Mouse (Mus musculus) hindbrain, embryonic 11.5 days (tissue): ENCODE measurements around the gene Ms4a7. TPM values are rescaled to one million over a fixed set of nuclear protein-coding genes. Genes with fewer than 3 reads are reported as not detected.
A peak's percentile ranks its signal among the peaks of the same experiment; 100 is the strongest.
"Not testable (repeated sequence)": the region's sequence is repeated elsewhere in the genome, so short reads cannot be mapped to it uniquely, and the experiment has no call there.

ENCODE experiments used
- ATAC-seq: fragments of 200-750 bp; cut with Nextera tagmentation; 2 replicates; pipeline ENCODE4 v1.8.0; 2017; ENCODE audit warnings: mild to moderate bottlenecking, moderate TSS enrichment, moderate library complexity; ENCODE audit not compliant: low FRiP score
- DNase-seq: peaks from one replicate; pipeline ENCODE4 v3.0.0-alpha.2; 2015; ENCODE audit warnings: low spot score
- H3K27ac ChIP-seq: fragments of 300-500 bp; sonication (generic); 2 replicates; pipeline ENCODE4 v1.5.1; 2014; ENCODE audit warnings: mild to moderate bottlenecking, low read depth, low read length
- H3K27me3 ChIP-seq: fragments of 300-500 bp; sonication (generic); 2 replicates; pipeline ENCODE4 v1.6.1; 2014; ENCODE audit warnings: mild to moderate bottlenecking, low read length, moderate library complexity, mixed read lengths; ENCODE audit not compliant: control insufficient read depth, insufficient read depth
- H3K36me3 ChIP-seq: fragments of 300-500 bp; sonication (generic); 2 replicates; pipeline ENCODE4 v1.6.1; 2014; ENCODE audit warnings: mild to moderate bottlenecking, low read length, moderate library complexity, mixed read lengths; ENCODE audit not compliant: control insufficient read depth, insufficient read depth
- H3K4me1 ChIP-seq: fragments of 300-500 bp; sonication (generic); replicated peaks from 2 replicates; pipeline ENCODE4 v1.6.1; 2014; ENCODE audit warnings: low read length, mixed read lengths; ENCODE audit not compliant: control insufficient read depth, insufficient read depth
- H3K4me2 ChIP-seq: fragments of 300-500 bp; sonication (generic); replicated peaks from 2 replicates; pipeline ENCODE4 v1.6.1; 2014; ENCODE audit warnings: mild to moderate bottlenecking, low read depth, low read length
- H3K4me3 ChIP-seq: fragments of 300-500 bp; sonication (generic); 2 replicates; pipeline ENCODE4 v1.5.1; 2014; ENCODE audit warnings: low read depth, low read length
- H3K9ac ChIP-seq: fragments of 300-500 bp; sonication (generic); 2 replicates; pipeline ENCODE4 v1.6.1; 2014; ENCODE audit warnings: low read depth, low read length
- H3K9me3 ChIP-seq: fragments of 300-500 bp; sonication (generic); 2 replicates; pipeline ENCODE4 v1.6.1; 2016; ENCODE audit warnings: low read length; ENCODE audit not compliant: control insufficient read depth
- WGBS: fragments of 180-500 bp; shearing (Covaris S2); extraction: QIAGEN DNeasy Blood & Tissue Kit; methylation state at CpG from one replicate; pipeline ENCODE4 v1.1.7; 2014; 5-methylcytosine and 5-hydroxymethylcytosine counted together
- polyA plus RNA-seq: library from polyadenylated mRNA; unstranded; fragments of >200 nt; fragmentation: Nextera tagmentation; extraction: Ambion mirVana; gene quantifications from 2 replicates; pipeline ENCODE4 v1.2.1, GENCODE M21; 2014

The Ms4a7 gene
- polyA plus RNA-seq, 1 experiment from 2014 or later = 1.7 TPM

GRCm38 (mm10) chr19:11349698-11350481 lies 13.9 kb upstream of the Ms4a7 start:
- Histone ChIP-seq H3K4me3 (no peak overlapping the region), H3K4me1 (no peaks in the 10 kb centered on the region), H3K9ac (no peak overlapping the region), H3K4me2 (no peak overlapping the region), H3K36me3 (no peaks in the 10 kb centered on the region), H3K27me3 (no peaks in the 10 kb centered on the region), H3K9me3 (no peaks in the 10 kb centered on the region), H3K27ac (no peak overlapping the region)
- DNase-seq = peak; percentile 1
- no peak for ATAC-seq
- WGBS = 63% methylated on average over 7 of the region's 7 CpGs

GRCm38 (mm10) chr19:11343992-11344391 lies 8.0 kb upstream of the Ms4a7 start:
- DNase-seq (no peak), ATAC-seq (no peak)
- no peak overlapping the region for H3K27ac ChIP-seq
- no peaks in the 10 kb centered on the region for H3K27me3 ChIP-seq
- no peak overlapping the region for H3K4me3 ChIP-seq
- no peaks in the 10 kb centered on the region for H3K9me3 ChIP-seq
- no peaks in the 10 kb centered on the region for H3K4me1 ChIP-seq
- H3K36me3 ChIP-seq = no peaks in the 10 kb centered on the region
- no peak overlapping the region for H3K9ac ChIP-seq
- H3K4me2 ChIP-seq = no peak overlapping the region

- ATAC-seq (no peak), DNase-seq (no peak)
- Histone ChIP-seq H3K27ac (no peak overlapping the region), H3K9me3 (no peaks in the 10 kb centered on the region), H3K36me3 (no peaks in the 10 kb centered on the region), H3K27me3 (no peaks in the 10 kb centered on the region), H3K4me2 (no peak overlapping the region), H3K9ac (no peak overlapping the region), H3K4me1 (no peaks in the 10 kb centered on the region), H3K4me3 (no peak overlapping the region)
Measured at GRCm38 (mm10) chr19:11343147-11343546, 7.2 kb upstream of the Ms4a7 start.

DNA sequence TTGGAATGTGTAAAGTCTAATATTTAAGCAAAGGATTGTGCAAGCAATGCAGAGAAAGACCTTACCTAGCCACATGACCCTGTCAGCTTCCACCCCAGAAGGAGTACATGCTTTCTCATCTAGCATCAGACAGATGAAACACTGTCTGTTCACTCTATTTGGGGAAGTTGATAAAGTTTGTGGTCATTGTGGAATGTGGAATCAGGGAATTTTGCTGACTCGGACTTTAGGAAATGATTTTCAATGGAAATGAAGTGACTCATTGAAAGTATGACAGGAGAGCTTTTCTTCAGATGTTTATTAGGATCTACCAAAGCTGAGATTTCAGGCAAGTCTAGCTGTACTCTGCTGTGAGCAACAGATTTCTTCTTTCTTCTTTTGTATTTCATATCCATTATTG lies 14.8 kb downstream of the Ms4a7 start:
- no peaks in the 10 kb centered on the region for H3K36me3 ChIP-seq
- no peak overlapping the region for H3K9ac ChIP-seq
- no peaks in the 10 kb centered on the region for H3K9me3 ChIP-seq
- no peak for ATAC-seq
- no peak overlapping the region for H3K27ac ChIP-seq
- H3K4me2 ChIP-seq = no peak overlapping the region
- no peaks in the 10 kb centered on the region for H3K4me1 ChIP-seq
- no peaks in the 10 kb centered on the region for H3K27me3 ChIP-seq
- H3K4me3 ChIP-seq = no peak overlapping the region
- DNase-seq = no peak
- WGBS = 89% methylated on average over 1 of the region's 1 CpGs

GRCm38 (mm10) chr19:11316786-11317185 lies 19.2 kb downstream of the Ms4a7 start:
- H3K9me3 ChIP-seq = no peaks in the 10 kb centered on the region
- 86% methylated on average over 4 of the region's 4 CpGs for WGBS
- H3K27ac ChIP-seq = no peak overlapping the region
- no peaks in the 10 kb centered on the region for H3K36me3 ChIP-seq
- no peak overlapping the region for H3K4me2 ChIP-seq
- no peak overlapping the region for H3K9ac ChIP-seq
- no peak overlapping the region for H3K4me3 ChIP-seq
- ATAC-seq (no peak), DNase-seq (no peak)
- no peaks in the 10 kb centered on the region for H3K4me1 ChIP-seq
- H3K27me3 ChIP-seq = no peaks in the 10 kb centered on the region

DNA sequence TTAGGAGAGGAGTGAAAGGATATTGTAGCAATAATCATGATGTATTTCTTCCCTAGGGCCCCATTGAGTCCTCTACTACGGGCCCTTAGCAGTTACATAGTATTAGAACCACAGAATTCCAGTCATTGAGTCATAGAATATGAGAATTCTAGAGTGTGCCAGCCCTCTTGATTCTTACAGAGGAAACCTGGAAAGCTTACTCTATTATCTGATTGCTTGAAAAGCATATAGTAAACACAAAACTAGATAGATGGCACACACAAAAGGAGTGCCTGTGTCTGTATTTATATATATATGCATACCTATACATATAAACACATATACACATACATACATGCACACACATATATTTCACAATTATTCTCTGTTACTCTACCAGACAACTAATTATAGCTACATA lies 21.6 kb downstream of the Ms4a7 start, which contains the start of gene Ms4a14:
Ms4a14 (minus strand) TSS at position 101 of the 400 bp plus-strand sequence.
- WGBS = 71% methylated on average over 1 of the region's 1 CpGs
- no peak within 1 kb of the TSS for H3K27ac ChIP-seq
- H3K9me3 ChIP-seq = no peaks in the 10 kb centered on the region
- no peak for DNase-seq
- no peak for ATAC-seq
- no peak within 1 kb of the TSS for H3K4me3 ChIP-seq
- H3K36me3 ChIP-seq = no peaks in the 10 kb centered on the region
- H3K4me2 ChIP-seq = no peak within 1 kb of the TSS
- no peak within 1 kb of the TSS for H3K9ac ChIP-seq
- H3K27me3 ChIP-seq = no peaks in the 10 kb centered on the region
- H3K4me1 ChIP-seq = no peaks in the 10 kb centered on the region

GRCm38 (mm10) chr19:11308888-11309287 lies 27.1 kb downstream of the Ms4a7 start:
- no peak for ATAC-seq
- Histone ChIP-seq H3K27ac (no peak overlapping the region), H3K4me3 (no peak overlapping the region)

DNA sequence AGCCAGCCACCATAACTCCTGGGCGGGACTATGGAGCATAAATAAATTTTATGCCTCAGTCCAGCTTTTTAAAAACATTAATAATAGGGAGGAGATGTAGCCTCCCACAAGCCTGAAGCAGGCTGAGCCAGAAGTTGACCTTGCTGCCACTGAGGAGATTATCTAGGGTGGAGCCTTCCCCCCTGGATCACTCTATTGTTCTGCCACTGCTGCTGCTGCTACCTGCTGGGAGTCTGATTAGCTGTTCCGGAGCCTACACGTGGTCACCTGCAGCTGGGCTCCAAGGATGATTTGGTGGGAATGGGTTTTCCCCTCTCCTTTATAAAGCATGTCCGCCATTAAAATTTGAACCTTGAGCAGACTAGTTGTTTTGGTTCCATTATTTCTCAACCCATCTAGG lies 36.4 kb downstream of the Ms4a7 start:
- not testable (repeated sequence) for ATAC-seq, H3K27ac ChIP-seq, H3K4me2 ChIP-seq, H3K9ac ChIP-seq, H3K4me3 ChIP-seq, H3K27me3 ChIP-seq, H3K36me3 ChIP-seq, H3K4me1 ChIP-seq, DNase-seq, H3K9me3 ChIP-seq
- WGBS = 45% methylated on average over 4 of the region's 4 CpGs

More at GRCm38 (mm10) chr19:11308888-11309287, 27.1 kb downstream of the Ms4a7 start:
- no peak for DNase-seq
- H3K4me2 ChIP-seq = no peak overlapping the region
- no peak overlapping the region for H3K9ac ChIP-seq
- no peaks in the 10 kb centered on the region for H3K4me1 ChIP-seq
- no peaks in the 10 kb centered on the region for H3K27me3 ChIP-seq
- H3K36me3 ChIP-seq = no peaks in the 10 kb centered on the region
- no peaks in the 10 kb centered on the region for H3K9me3 ChIP-seq

- H3K36me3 ChIP-seq = no peaks in the 10 kb centered on the region
- H3K4me3 ChIP-seq = no peak overlapping the region
- ATAC-seq (no peak), DNase-seq (no peak)
- H3K4me1 ChIP-seq = no peaks in the 10 kb centered on the region
- H3K27ac ChIP-seq = no peak overlapping the region
- WGBS = 52% methylated on average over 2 of the region's 2 CpGs
- no peak overlapping the region for H3K9ac ChIP-seq
- no peaks in the 10 kb centered on the region for H3K9me3 ChIP-seq
- H3K27me3 ChIP-seq = no peaks in the 10 kb centered on the region
- no peak overlapping the region for H3K4me2 ChIP-seq
Measured at GRCm38 (mm10) chr19:11298939-11299338, 37.0 kb downstream of the Ms4a7 start.
